Mouse (Mus musculus) bone marrow macrophage, adult 2 months (primary cell): ENCODE measurements around the gene Tbc1d7.

Experiments used
- CTCF ChIP-seq: IDR thresholded peaks from 2 replicates; pipeline ENCODE4 v1.5.1; 2012; ENCODE audit warnings: low read depth, mild to moderate bottlenecking, low read length, moderate library complexity
- POLR2A ChIP-seq: IDR thresholded peaks from 2 replicates; pipeline ENCODE4 v1.6.1; 2012; ENCODE audit warnings: mild to moderate bottlenecking, low read depth, low read length, borderline replicate concordance

DNA sequence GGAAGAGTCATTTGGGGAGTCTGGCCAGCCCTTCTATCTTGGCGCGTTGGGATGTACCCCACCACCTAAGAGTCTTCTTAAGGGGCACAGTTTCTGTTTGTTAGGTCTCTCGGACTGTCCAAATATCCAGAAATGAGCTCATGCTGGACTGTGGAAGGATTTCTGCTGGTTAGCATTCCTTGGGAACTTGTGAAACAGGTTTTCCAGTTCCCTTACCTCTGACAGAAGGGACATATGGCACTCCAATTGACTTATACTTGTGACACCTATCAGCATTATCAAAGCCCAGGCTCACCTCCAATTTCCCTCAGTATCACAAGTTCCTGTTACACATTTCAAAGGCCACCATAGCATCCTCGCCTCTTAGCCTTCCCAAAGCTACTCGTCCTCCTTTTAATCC, 39.7 kb upstream of the Tbc1d7 start:
- TF ChIP-seq POLR2A: no peak
- no peak for TF ChIP-seq CTCF
